Mouse (Mus musculus) cerebellum, adult 2 months (tissue): ENCODE data around the gene Csad. TPM values are rescaled to one million over a fixed set of nuclear protein-coding genes. Genes with fewer than 3 reads are reported as not detected.

Source experiments
- DNase-seq, 2 experiments: peaks; one replicate each; pipeline ENCODE4 v3.0.0; 2021
- H3K27ac ChIP-seq: fragments of 200-500 bp; 2 replicates; pipeline ENCODE4 v1.5.1; 2012; ENCODE audit warnings: low read length, control low read depth, inconsistent platforms; ENCODE audit not compliant: insufficient read depth
- H3K27me3 ChIP-seq: fragments of 200-500 bp; 2 replicates; pipeline ENCODE4 v1.6.1; 2012; ENCODE audit warnings: inconsistent platforms, mild to moderate bottlenecking, low read length, moderate library complexity; ENCODE audit not compliant: control insufficient read depth, insufficient read depth
- H3K4me1 ChIP-seq: fragments of 200-500 bp; 2 replicates; pipeline ENCODE4 v1.6.1; 2011; ENCODE audit warnings: low read length; ENCODE audit not compliant: control insufficient read depth, insufficient read depth
- H3K4me3 ChIP-seq: fragments of 200-500 bp; replicated peaks from 2 replicates; pipeline ENCODE3; 2011; ENCODE audit warnings: mild to moderate bottlenecking, low read depth, low read length, control low read depth; ENCODE audit not compliant: insufficient read depth
- CTCF ChIP-seq: fragments of 200-500 bp; IDR thresholded peaks from 2 replicates; pipeline ENCODE4 v1.5.1; 2011; ENCODE audit warnings: low read depth, mild to moderate bottlenecking, control low read depth, low read length, moderate library complexity, borderline replicate concordance; ENCODE audit not compliant: insufficient read depth
- POLR2A ChIP-seq: fragments of 200-500 bp; IDR thresholded peaks from 2 replicates; pipeline ENCODE4 v1.6.1; 2011; ENCODE audit warnings: low read length, control low read depth, borderline replicate concordance; ENCODE audit not compliant: insufficient read depth
- WGBS: fragments of 180-500 bp; shearing (Covaris S2); methylation state at CpG from one replicate; pipeline ENCODE4 v1.1.7; 2018; 5-methylcytosine and 5-hydroxymethylcytosine counted together
- polyA plus RNA-seq: library from polyadenylated mRNA; depleted of rRNA; stranded (reverse); fragments of >200 nt; gene quantifications from 2 replicates; pipeline ENCODE4 v1.2.3, GENCODE M21; 2012

The Csad gene
- polyA plus RNA-seq, 1 experiment: 53.0 TPM

DNA sequence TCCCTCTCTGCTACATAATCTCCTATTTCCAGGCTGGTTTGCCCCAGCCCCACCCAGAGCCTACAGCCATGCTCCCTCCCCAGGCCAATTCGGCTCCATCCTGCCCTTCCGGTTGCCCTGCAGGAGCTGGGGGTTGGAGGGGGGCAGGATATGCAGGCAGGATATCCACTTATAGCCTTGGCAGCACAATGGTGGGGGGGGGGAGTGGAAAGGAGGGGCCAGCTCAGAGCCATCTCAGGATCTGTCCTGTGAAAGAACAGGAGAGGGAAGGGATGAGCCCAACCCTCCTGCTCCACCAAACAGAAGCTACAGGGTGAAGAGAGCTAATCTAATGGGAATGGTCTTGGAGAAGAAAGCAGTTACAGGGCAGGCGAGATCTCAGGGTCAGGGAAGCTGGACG lies 36.1 kb upstream of the Csad start:
- DNase-seq: no peak
- 79% methylated on average over 4 of the region's 4 CpGs for whole genome bisulfite sequencing
- no peak for TF ChIP-seq CTCF
- no peak for TF ChIP-seq POLR2A
- no peak overlapping the region for H3K4me3 ChIP-seq
- H3K4me1 ChIP-seq: no peaks in the 10 kb centered on the region; the same call in none of the 2 replicates
- no peaks in the 10 kb centered on the region for H3K27me3 ChIP-seq
- H3K27ac ChIP-seq: no peak overlapping the region

DNA sequence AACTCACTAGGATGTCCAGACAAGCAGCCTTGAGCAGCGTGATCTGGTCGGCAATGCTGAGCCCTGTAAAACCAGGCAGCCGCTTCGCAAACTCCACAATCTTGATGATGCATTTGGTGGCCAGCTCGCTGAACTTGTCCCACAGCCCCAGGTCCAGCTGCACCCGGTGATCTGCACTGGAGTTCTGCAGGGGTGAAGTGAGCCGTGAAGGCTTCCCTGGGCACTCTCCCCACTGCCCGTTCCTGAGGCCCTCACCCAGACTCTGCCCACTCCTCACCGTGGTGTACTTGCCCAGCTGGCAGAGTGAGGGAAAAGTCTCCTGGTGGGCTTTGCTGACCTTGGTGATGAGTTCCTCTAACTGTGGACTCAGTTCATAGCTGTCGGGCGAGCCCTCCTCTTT lies 35.3 kb upstream of the Csad start:
- H3K27ac ChIP-seq: no peak overlapping the region
- H3K27me3 ChIP-seq: no peaks in the 10 kb centered on the region
- 60% methylated on average over 11 of the region's 11 CpGs for WGBS
- no peak for DNase-seq
- no peaks in the 10 kb centered on the region; the same call in 1 of the 2 replicates for H3K4me1 ChIP-seq
- no peak for TF ChIP-seq POLR2A
- no peak for TF ChIP-seq CTCF
- H3K4me3 ChIP-seq: no peak overlapping the region

DNA sequence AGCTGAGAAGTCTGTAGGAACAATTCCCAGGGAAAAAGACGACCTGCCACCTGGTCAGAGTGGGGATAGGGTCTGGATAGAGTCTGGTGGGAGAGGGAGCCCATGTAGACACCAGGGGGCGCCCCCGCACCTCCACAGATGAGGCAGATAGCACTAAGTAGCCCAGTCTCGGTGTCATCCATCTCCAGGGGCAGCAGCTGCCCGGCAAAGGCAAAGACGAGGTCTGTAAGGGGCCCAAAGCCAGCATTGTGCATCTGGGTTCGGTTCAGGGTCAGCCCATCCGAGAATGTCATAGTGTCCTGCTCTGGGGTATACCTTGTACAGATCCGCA lies 34.7 kb upstream of the Csad start:
- H3K27ac ChIP-seq: no peak overlapping the region
- H3K27me3 ChIP-seq: no peaks in the 10 kb centered on the region
- no peak overlapping the region for H3K4me3 ChIP-seq
- TF ChIP-seq POLR2A (no peak), CTCF (peak; percentile 86)
- no peaks in the 10 kb centered on the region; the same call in 1 of the 2 replicates for H3K4me1 ChIP-seq
- DNase-seq: peak; percentile 61 to 75
- 9% methylated on average over 9 of the region's 9 CpGs for WGBS

DNA sequence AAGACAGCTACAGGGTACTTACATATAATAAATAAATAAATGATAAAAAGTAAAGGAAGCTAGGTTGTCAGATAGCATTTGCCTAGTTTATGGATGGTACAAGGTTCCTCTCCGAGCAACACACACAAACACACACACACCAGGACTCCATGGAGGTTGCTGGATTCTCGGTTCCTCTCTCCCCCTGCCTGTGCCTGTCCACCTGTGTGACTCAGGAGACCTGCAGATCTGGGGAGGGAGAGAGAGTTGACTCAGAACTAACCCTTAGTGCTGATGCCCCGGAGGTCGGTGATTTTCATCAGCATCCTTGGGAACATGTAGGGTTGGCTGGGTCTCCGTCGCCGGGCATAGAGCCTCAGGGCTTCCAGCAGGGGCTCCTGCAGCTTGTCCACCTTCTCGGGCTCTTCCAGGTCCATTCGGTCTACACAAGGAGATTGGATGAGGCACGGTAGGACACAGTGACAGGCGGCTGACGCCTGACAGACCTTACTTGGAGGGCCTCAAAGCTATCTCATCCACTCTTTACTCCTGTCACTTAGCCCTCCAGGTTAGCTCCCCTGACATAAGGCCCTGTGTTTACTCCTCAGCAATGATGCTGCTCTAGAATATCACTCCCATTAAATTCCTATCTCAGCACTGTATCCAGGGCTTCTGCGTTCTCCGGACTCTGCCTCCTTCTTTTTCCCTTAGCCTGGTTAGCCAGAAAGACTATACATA lies 34.2 kb upstream of the Csad start:
- Histone ChIP-seq H3K4me3 (no peak overlapping the region), H3K27ac (no peak overlapping the region), H3K27me3 (no peaks in the 10 kb centered on the region), H3K4me1 (no peaks in the 10 kb centered on the region; the same call in 1 of the 2 replicates)
- TF ChIP-seq CTCF (no peak), POLR2A (no peak)
- WGBS: 83% methylated on average over 14 of the region's 14 CpGs
- DNase-seq: no peak

DNA sequence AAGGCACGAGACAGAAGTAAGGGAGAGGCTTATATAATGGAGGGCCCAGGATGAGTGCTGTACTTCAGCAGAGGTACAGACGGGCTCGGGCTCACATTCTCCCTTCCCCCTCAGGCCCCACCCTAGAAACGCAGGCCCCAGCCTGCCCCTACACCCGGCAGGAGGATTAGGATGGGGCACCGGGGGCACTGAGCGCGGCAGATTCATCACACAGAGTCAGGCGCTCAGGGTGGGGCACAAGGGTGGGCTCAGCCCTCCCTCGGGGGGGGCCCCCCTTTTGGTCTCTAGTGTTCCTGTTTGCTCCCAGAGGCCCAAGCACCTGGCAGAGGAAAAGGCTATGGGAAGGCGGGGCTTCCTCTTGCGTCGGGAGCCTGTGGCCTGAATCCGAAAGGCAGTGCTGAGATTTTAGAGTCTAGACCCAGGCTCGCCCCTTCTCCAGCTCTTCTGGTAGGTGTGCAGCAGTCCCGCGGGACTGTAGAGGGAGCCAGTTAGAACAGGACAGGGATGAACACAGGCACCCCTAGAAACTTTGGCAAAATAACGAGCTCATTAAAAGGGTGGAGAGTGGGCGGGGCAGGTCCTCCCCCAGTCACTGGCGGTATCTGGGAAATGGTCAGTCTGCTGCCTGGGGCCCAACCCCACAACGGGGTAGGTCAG lies 31.0 kb upstream of the Csad start:
- Histone ChIP-seq H3K27me3 (no peaks in the 10 kb centered on the region), H3K4me1 (peaks cover 7% of the 10 kb centered on the region)
- 44% methylated on average over 21 of the region's 21 CpGs for WGBS

DNA sequence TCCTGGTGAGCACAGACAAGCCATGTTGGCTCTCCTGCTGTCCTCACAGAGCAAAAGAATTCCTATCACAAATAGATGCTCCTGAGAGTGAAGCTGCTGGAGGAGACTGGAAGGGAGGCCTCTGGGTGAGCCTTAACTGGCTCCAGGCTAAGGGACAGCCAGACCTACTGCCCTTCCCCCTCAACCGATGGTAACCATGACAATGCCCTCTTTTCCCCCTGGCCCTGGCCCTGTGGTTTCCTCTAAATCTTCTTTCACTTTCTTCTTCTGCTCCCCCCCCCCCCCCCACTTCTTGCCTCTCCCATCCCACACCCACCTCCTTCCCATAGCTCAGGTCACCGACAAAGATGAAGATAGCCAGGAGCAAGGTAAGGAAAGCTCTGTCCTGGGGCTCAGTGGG lies 29.4 kb upstream of the Csad start:
- H3K4me1 ChIP-seq: peaks cover 7% of the 10 kb centered on the region
- 42% methylated on average over 2 of the region's 2 CpGs for WGBS
- TF ChIP-seq CTCF: no peak
- no peak for TF ChIP-seq POLR2A
- H3K4me3 ChIP-seq: no peak overlapping the region
- no peaks in the 10 kb centered on the region for H3K27me3 ChIP-seq
- no peak overlapping the region for H3K27ac ChIP-seq
- DNase-seq: no peak

More for the DNA sequence above, 31.0 kb upstream of the Csad start:
- no peak for TF ChIP-seq POLR2A
- no peak for TF ChIP-seq CTCF
- no peak for DNase-seq
- H3K4me3 ChIP-seq: no peak overlapping the region
- H3K27ac ChIP-seq: no peak overlapping the region

DNA sequence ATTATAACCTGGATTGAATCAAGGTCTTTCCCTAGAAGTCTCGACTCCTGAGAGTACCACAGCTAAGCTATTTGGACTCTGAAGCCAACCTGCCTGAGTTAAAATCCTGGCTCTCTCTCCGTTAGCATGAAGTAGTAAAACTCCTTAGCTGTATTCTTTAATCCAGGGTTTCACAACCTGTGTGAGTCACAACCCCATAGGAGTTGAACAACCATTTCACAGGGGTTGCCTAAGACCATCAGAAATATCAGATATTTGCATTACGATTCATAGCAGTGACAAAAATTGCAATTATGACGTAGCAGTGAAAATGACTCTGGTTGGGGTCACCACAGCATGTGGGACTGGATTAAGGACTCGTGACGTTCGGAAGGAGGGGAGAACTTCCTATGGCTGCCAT lies 28.2 kb upstream of the Csad start:
- WGBS: 87% methylated on average over 7 of the region's 7 CpGs
- no peak for DNase-seq
- TF ChIP-seq POLR2A (no peak), CTCF (no peak)
- Histone ChIP-seq H3K4me1 (peaks cover 7% of the 10 kb centered on the region), H3K4me3 (no peak overlapping the region), H3K27ac (no peak overlapping the region), H3K27me3 (no peaks in the 10 kb centered on the region)

DNA sequence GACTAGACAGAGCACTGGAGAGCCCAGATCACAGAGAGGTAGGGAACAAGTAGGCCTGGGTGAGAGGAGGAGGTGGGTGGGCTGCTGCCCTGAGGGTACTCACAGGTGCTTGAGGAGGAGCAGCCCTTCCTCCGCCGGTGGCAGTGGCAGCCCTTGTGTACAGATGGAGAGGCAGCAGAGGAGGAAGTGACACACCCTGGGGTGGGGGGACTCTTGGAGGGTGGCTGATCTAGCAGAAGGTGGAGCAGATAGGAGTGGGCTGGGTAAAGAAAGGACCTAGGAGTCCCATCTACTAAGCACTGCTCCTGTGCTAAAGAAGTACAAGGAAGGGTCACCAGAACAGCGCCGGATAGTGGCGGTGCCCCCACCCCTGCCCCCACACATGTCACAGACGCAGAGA lies 27.2 kb upstream of the Csad start, which contains the start of gene Itgb7:
Itgb7 (minus strand) TSS at position 197 of the 400 bp plus-strand sequence.
- Histone ChIP-seq H3K4me3 (peak within 1 kb of the TSS; percentile 35), H3K27ac (no peak within 1 kb of the TSS), H3K4me1 (peaks cover 7% of the 10 kb centered on the region), H3K27me3 (no peaks in the 10 kb centered on the region)
- DNase-seq: no peak
- WGBS: 49% methylated on average over 6 of the region's 6 CpGs
- TF ChIP-seq POLR2A (0 out of 2 replicates have a peak, but pooled peaks have one; percentile 11), CTCF (no peak)
